Mouse (Mus musculus): ENCODE data around the gene Sh3pxd2a.

GRCm38 (mm10) chr19:47488250-47488649 lies 24.0 kb upstream of the Sh3pxd2a start:
- TF ChIP-seq EP300 (IDR thresholded peaks at IDR 0.05; ENCODE audit: insufficient read depth, low read depth, low read length) (no peak), CTCF (IDR thresholded peaks at IDR 0.05) (peak; percentile 71), POLR2A (IDR thresholded peaks at IDR 0.05; ENCODE audit: insufficient read depth, low read depth, low read length) (no peak)

Measured in heart, adult 2 months (tissue).